Mouse (Mus musculus) stomach, postnatal 0 days (tissue): ENCODE measurements around the gene Ttll7.

Experiments used
- CTCF ChIP-seq: IDR thresholded peaks from 2 replicates; pipeline ENCODE4 v1.5.1; 2016; ENCODE audit warnings: antibody characterized with exemption, low read depth, mild to moderate bottlenecking, moderate library complexity
- EP300 ChIP-seq: optimal IDR thresholded peaks from 2 replicates; pipeline ENCODE3; 2016; ENCODE audit warnings: antibody characterized with exemption

DNA sequence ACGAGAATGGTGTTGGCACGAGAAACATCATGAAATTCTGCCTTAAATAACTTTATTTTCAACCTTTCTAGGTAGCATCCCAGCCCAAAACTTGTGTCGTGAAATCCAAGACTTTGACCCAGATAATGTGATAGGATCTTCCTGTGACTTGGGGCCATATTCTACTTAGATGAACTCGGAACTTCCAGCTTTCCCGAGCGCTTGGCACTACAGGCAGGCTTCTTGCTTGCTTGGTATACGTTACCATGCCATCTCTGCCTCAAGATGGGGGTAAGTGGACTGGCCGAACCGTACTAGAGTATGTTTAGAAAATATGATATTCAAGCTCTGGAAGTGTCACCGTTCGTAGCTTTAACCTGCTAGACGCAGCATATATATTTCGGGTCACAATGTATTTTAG, 41.8 kb downstream of the Ttll7 start:
- no peak for TF ChIP-seq CTCF
- no peak for TF ChIP-seq EP300
